Mouse (Mus musculus) liver, postnatal 0 days (tissue): Measurements from ENCODE around the gene Pigq. TPM values are rescaled to one million over a fixed set of nuclear protein-coding genes. Genes with fewer than 3 reads are reported as not detected.
A peak's percentile ranks its signal among the peaks of the same experiment; 100 is the strongest.

Experiments used
- ATAC-seq: fragments of 200-750 bp; cut with Nextera tagmentation; 2 replicates; pipeline ENCODE4 v1.8.0; 2017; ENCODE audit warnings: mild to moderate bottlenecking, moderate library complexity
- DNase-seq: peaks from one replicate; pipeline ENCODE4 v3.0.0-alpha.2; 2016
- H3K27ac ChIP-seq: fragments of 300-500 bp; sonication (generic); 2 replicates; pipeline ENCODE4 v1.5.1; 2014; ENCODE audit warnings: antibody characterized with exemption, moderate library complexity, mild to moderate bottlenecking, low read depth
- H3K27me3 ChIP-seq: fragments of 300-500 bp; sonication (generic); 2 replicates; pipeline ENCODE4 v1.6.1; 2014; ENCODE audit warnings: low read length, control low read depth, mixed read lengths; ENCODE audit not compliant: insufficient read depth
- H3K36me3 ChIP-seq: fragments of 300-500 bp; sonication (generic); replicated peaks from 2 replicates; pipeline ENCODE4 v1.6.1; 2014; ENCODE audit warnings: mild to moderate bottlenecking, control low read depth, low read length, moderate library complexity, mixed read lengths; ENCODE audit not compliant: insufficient read depth
- H3K4me1 ChIP-seq: fragments of 300-500 bp; sonication (generic); 2 replicates; pipeline ENCODE4 v1.6.1; 2014; ENCODE audit warnings: antibody characterized with exemption, mild to moderate bottlenecking, control low read depth; ENCODE audit not compliant: insufficient read depth
- H3K4me2 ChIP-seq: fragments of 300-500 bp; sonication (generic); 2 replicates; pipeline ENCODE4 v1.6.1; 2014; ENCODE audit warnings: low read depth, mild to moderate bottlenecking, low read length, moderate library complexity, mixed read lengths
- H3K4me3 ChIP-seq: fragments of 300-500 bp; sonication (generic); 2 replicates; pipeline ENCODE4 v1.5.1; 2014; ENCODE audit warnings: low read depth, low read length
- H3K9ac ChIP-seq: fragments of 300-500 bp; sonication (generic); replicated peaks from 2 replicates; pipeline ENCODE4 v1.6.1; 2014; ENCODE audit warnings: mild to moderate bottlenecking, moderate library complexity
- H3K9me3 ChIP-seq: fragments of 300-500 bp; sonication (generic); 2 replicates; pipeline ENCODE4 v1.6.1; 2016; ENCODE audit warnings: mild to moderate bottlenecking, control low read depth, low read length, mixed read lengths
- CTCF ChIP-seq: sonication (generic); IDR thresholded peaks from 2 replicates; pipeline ENCODE4 v1.5.1; 2016; ENCODE audit warnings: antibody characterized with exemption, low read depth
- EP300 ChIP-seq: IDR thresholded peaks from 2 replicates; pipeline ENCODE4 v1.6.1; 2016; ENCODE audit warnings: antibody characterized with exemption, low read depth, mild to moderate bottlenecking
- WGBS: fragments of 180-500 bp; shearing (Covaris S2); extraction: QIAGEN DNeasy Blood & Tissue Kit; methylation state at CpG from one replicate; pipeline ENCODE4 v1.1.7; 2014; ENCODE audit not compliant: insufficient replicate concordance; 5-methylcytosine and 5-hydroxymethylcytosine counted together
- polyA plus RNA-seq: library from polyadenylated mRNA; unstranded; fragments of >200 nt; fragmentation: Nextera tagmentation; extraction: Ambion mirVana; gene quantifications from 2 replicates; pipeline ENCODE4 v1.2.1, GENCODE M21; 2015

The Pigq gene
- polyA plus RNA-seq, 1 experiment from 2014 or later: 58.7 TPM

DNA sequence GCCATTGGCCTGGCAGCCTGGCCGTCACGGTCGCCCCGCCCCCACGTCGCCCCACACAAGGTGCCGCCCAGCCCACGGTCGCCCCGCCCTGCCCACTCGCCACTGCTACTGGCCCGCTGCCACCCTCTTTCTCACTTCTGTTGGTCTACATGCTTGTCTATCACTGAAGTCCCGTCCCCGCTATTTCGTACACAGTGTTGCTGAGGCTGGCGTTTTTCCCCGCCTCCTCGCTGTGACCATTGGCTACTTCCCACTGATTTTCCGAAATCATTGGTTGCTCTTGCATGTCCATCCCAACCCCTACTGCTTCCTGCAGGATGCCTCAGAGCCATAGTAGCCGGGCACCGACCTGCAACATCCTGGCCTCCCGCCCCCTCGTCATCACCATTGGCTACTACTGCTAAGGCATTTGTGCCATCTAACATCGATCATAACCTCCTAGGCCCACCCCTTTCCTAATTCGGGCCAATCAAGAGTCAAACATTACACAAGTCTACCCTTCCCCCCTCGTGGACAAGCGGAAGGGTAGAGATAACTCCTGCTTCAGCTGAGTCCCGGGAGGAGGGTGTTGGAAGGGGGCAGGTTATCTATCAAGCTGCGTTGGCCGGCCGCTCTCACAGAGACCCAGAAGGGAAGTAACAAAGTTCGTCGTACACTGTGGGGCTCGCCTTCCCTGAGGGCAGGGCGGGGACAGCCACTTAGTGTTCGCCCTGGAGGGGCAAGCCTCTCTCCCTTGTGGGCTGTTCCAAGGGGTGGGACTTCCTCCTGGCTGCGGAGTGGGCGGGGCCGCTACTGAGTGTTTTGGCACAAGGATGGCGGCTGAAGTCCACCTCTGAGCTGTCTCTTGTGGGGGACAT, 24.7 kb downstream of the Pigq start:
- TF ChIP-seq CTCF: peak; percentile 11; the same call in 1 of the 2 replicates
- no peak for TF ChIP-seq EP300
- H3K4me3 ChIP-seq: peak overlapping the region; percentile 79
- peaks cover under 1% of the 10 kb centered on the region; the same call in 1 of the 2 replicates for H3K36me3 ChIP-seq
- DNase-seq: peak; percentile 100
- H3K27ac ChIP-seq: peak overlapping the region; percentile 99
- no peaks in the 10 kb centered on the region for H3K9me3 ChIP-seq
- ATAC-seq: peak; percentile 92
- peaks cover 26% of the 10 kb centered on the region for H3K4me1 ChIP-seq
- under 1% methylated on average over 39 of the region's 40 CpGs for WGBS
- peak overlapping the region; percentile 97 for H3K4me2 ChIP-seq
- no peaks in the 10 kb centered on the region for H3K27me3 ChIP-seq
- H3K9ac ChIP-seq: peak overlapping the region; percentile 76

DNA sequence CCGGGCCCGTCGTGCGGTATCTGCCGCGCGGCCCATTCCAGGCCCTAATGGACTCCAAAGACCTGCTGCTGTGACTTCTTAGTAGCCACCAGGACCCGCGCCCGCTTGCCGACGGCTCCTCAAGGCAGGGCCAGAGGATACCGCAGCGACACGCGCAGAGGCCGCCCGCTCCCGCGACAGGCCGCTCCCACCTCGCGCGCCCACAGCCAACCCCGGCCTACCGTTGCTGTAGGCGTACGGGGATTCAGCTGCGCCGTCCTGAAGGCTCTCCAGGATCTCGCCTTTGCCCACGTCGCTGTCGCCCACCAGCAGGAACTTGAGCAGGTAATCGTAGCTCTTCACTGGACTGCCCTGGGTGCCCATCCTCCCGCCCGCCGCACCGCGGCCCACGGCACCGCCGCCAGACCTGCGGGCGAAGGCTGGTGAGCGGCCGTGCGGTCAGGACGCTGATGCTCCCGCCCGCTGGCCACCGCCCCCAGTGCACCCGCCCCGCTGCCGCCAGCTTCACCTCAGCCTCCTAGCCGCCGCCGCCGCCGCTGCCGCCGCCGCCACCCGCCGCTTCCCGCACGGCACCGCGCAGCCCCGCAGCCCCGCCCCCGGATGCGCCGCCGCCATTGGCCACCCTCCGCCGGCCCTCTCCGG, 25.5 kb downstream of the Pigq start, which contains the start of gene Rab40c:
Gene Rab40c (minus strand): TSS at position 584 of the 642 bp plus-strand sequence.
- TF ChIP-seq EP300: no peak
- no peak for TF ChIP-seq CTCF
- ATAC-seq (peak; percentile 5; the same call in 1 of the 2 replicates), DNase-seq (peak; percentile 74)
- Histone ChIP-seq H3K27ac (peak within 1 kb of the TSS; percentile 99), H3K9me3 (no peaks in the 10 kb centered on the region), H3K36me3 (no peaks in the 10 kb centered on the region), H3K9ac (peak within 1 kb of the TSS; percentile 81), H3K4me2 (peak within 1 kb of the TSS; percentile 97), H3K4me1 (peaks cover 31% of the 10 kb centered on the region), H3K27me3 (no peaks in the 10 kb centered on the region), H3K4me3 (peak within 1 kb of the TSS; percentile 79)
- WGBS: under 1% methylated on average over 60 of the region's 78 CpGs

DNA sequence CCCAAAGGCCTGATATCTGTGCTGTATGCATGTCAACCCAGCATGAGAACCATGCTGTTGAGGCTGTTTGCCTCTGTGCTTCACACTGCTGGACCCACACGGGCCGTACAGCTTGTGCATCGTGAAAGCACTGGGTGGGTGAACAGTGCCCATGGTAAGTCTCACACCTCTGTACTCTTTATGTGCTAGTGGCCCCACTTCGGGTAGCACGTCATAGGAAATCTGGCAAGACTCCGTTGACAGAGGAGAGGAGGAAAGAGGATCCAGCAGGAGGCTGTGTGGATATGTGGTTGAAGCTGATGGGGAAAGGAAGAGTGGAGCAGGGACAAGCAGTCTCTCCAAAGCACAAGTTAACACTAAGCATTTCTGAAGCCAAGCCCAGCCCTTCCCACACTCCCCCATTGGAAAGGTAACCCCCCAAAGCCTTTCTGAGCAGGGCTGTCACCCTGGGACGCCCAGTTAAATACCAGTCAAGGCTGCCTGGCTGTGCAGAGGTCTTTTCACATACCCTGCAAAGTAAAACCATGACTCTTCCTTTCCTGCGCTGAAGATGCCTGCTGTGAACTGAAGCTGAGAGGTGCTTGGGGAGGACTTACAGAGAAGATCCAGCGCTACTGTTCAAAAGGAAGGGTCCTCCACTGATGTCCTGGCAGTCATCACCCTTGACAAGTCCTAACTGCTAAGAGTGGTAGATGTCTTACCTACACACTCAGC, 26.5 kb downstream of the Pigq start:
- TF ChIP-seq CTCF: no peak
- peak overlapping the region; percentile 97 for H3K4me2 ChIP-seq
- H3K4me3 ChIP-seq: peak overlapping the region; percentile 79
- no peaks in the 10 kb centered on the region for H3K36me3 ChIP-seq
- DNase-seq (no peak), ATAC-seq (no peak)
- H3K9ac ChIP-seq: peak overlapping the region; percentile 81
- H3K4me1 ChIP-seq: peaks cover 42% of the 10 kb centered on the region
- 79% methylated on average over 9 of the region's 9 CpGs for WGBS
- H3K9me3 ChIP-seq: no peaks in the 10 kb centered on the region
- H3K27me3 ChIP-seq: no peaks in the 10 kb centered on the region
- no peak overlapping the region for H3K27ac ChIP-seq

DNA sequence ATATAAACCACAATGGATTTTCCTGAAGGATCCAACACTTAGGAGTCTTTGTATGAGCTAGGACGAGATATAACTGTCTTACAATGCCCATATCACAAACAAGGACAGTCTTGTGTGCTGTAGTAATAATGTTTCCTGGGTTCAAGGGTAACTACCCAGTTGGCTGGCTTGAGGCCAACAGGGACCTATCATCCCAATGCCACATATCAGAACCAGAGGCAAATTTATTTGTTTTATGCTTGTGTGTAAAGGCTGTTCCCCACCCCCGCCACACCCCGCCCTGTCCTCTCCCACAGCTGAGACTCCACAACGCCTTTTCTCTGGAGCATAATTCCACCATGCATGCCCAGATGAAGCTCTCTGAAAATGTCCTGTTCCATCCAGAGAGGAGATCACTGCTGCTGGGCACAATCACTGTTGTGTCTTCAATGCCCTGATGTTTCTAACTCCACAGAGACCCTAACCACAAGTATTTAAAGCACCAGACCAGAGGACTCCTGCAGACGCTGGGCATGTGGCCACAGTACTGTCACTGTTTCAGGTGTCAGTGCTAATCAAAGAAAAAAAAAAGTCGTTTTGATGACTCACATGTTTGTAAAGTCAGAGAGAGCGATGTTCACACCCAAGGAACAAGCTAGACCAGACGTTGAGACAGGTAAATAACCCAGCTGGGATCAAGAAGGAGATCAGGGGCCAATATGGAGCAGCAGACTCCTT, 27.6 kb downstream of the Pigq start:
- DNase-seq (no peak), ATAC-seq (no peak)
- Histone ChIP-seq H3K4me2 (no peak overlapping the region), H3K27ac (no peak overlapping the region), H3K36me3 (no peaks in the 10 kb centered on the region), H3K9me3 (no peaks in the 10 kb centered on the region), H3K27me3 (no peaks in the 10 kb centered on the region), H3K9ac (no peak overlapping the region), H3K4me1 (peaks cover 43% of the 10 kb centered on the region), H3K4me3 (no peak overlapping the region)
- WGBS: 70% methylated on average over 8 of the region's 8 CpGs
- TF ChIP-seq EP300 (no peak), CTCF (no peak)

DNA sequence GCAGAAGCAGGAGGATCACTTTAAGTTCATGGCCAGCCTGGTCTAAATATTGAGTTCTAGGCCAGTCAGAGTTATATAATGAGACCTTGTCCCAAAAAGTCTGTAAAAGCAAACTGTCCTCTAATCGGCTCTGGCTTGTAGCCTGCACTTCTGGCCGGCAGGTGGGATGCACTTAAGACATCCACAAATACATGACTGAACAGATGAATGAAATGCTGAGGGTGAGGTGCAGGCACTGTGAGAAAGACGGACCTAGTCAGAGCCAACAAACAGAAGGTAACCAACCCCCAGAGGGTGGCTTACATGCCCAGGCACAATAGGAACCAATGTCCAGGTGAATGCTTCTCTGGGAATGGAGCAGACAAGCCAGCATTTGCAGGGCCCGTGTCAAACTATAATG, 30.4 kb downstream of the Pigq start:
- ATAC-seq: no peak
- Histone ChIP-seq H3K4me2 (no peak overlapping the region), H3K27ac (no peak overlapping the region), H3K9ac (no peak overlapping the region; the same call in 1 of the 2 replicates), H3K4me3 (no peak overlapping the region), H3K9me3 (no peaks in the 10 kb centered on the region), H3K4me1 (peaks cover 36% of the 10 kb centered on the region), H3K27me3 (no peaks in the 10 kb centered on the region), H3K36me3 (no peaks in the 10 kb centered on the region)
- TF ChIP-seq EP300 (no peak), CTCF (no peak)
- 51% methylated on average over 4 of the region's 4 CpGs for WGBS
- DNase-seq: no peak
